Mouse (Mus musculus) layer of hippocampus, postnatal 10 days (tissue): ENCODE data around the gene Gm29735. TPM values are rescaled to one million over a fixed set of nuclear protein-coding genes. Genes with fewer than 3 reads are reported as not detected.
A peak's percentile ranks its signal among the peaks of the same experiment; 100 is the strongest.
"Not testable (repeated sequence)": the region's sequence is repeated elsewhere in the genome, so short reads cannot be mapped to it uniquely, and the experiment has no call there.

Experiments
- DNase-seq, 2 experiments: peaks; one replicate each; pipeline ENCODE4 v3.0.0; 2021; ENCODE audit warnings: low spot score in 2 of 2
- long read RNA-seq: library from polyadenylated mRNA; stranded (forward); transcript quantifications from one replicate; pipeline ENCODE4 v2.0.0, GENCODE M21; 2023
- total RNA-seq, 2 experiments: library from RNA; stranded (reverse); gene quantifications; 2 replicates each; pipeline ENCODE4 v1.2.3; 2021

The Gm29735 gene
- total RNA-seq = not detected
- long read RNA-seq = 0 reads

- not testable (repeated sequence) for DNase-seq
Observed at GRCm38 (mm10) chr7:142157013-142157412, at the start of gene Gm29735. Gene Gm29735, minus strand, starts transcription at chr7:142157113.

- no peak for DNase-seq
Observed at GRCm38 (mm10) chr7:142205488-142205887, 48.6 kb upstream of the Gm29735 start.

- no peak for DNase-seq
Observed at GRCm38 (mm10) chr7:142201064-142201463, 44.2 kb upstream of the Gm29735 start, which contains the start of gene Krtap5-3. Gene Krtap5-3, plus strand, starts transcription at chr7:142201364.

DNA sequence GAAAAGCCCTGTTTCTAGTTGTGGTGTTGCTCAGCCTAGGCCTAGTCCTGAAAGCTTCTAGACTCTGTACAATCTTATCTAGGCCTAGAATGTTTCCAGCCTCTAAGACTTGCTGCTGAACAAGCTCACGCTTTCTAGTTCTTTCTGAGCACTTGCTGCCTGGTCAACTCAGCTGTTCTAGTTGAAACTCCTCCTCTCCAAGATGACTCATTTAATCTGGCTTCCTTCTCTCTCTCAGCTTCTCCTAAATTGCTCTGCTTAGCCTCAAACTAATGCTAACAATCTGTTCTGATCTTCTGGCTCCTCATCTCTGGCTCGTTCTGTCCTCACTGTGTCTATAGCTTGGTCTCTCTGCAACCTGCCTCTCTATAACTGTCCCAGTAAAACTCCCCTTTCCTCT is 41.8 kb upstream of the Gm29735 start:
- DNase-seq = no peak

DNA sequence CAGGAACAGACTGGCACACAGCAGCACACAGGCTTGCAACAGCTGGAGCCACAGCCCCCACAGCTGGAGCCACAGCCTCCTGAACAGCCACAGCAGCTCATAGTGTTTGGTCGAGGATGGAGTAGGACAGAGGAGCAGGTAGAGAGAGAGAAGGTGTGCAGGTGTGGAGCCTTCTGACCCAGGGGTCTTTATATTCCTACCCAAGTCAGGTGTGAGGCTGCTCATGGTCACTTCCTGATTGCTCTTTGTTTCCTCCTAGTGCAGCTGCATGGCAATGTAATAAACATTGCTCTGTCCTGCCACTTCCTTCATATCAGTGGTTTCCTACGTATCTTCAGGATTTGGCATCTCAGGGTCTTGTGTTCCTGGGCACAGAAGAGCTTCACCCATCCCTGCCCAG is 33.4 kb upstream of the Gm29735 start, which contains the start of gene Gm10153:
TSS of gene Gm10153 (minus strand) at position 101 of the 400 bp plus-strand sequence.
- DNase-seq = no peak

GRCm38 (mm10) chr7:142188156-142188555 is 31.2 kb upstream of the Gm29735 start:
- DNase-seq = no peak

- DNase-seq = no peak
Observed at GRCm38 (mm10) chr7:142181021-142181420, 24.1 kb upstream of the Gm29735 start.

DNA sequence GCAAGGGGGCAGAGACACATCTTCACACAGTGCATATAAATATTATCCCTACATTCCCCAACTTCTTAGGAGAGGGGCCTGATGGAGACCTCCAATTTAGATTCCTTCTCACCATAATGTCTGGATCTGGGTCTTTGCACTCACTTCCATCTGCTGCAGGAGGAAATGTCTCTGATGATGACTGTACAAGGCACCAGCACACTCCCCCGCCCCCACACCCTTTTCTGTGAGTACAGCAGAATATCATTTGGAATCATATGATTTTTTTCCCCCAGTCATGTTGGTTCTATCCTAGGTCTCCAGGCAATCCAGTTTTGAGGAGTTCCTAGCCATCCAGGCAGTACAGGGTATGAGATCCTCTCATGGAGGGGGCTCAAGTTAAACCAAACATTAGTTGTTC is 21.8 kb upstream of the Gm29735 start:
- no peak for DNase-seq

DNA sequence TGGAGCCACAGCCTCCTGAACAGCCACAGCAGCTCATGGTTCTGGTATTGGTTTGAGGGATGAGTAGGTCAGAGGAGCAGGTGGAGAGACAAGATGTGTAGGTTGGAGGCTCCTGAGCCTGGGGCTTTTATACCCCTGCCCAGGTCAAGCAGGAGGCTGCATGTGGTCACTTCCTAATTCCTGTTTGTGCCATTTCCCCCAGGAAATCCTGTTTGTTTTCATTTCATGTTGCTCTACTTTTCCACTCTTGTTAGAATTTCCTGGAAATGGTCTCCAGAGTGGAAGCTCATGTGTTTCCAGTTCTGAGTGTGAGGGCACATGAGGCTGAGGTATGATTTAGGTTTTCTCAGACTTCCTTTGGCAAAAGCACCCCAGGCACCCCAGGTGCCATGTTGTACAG is 19.0 kb upstream of the Gm29735 start, which contains the start of gene Krtap5-2:
TSS of gene Krtap5-2 (minus strand) at position 101 of the 400 bp plus-strand sequence.
- DNase-seq = not testable (repeated sequence)

DNA sequence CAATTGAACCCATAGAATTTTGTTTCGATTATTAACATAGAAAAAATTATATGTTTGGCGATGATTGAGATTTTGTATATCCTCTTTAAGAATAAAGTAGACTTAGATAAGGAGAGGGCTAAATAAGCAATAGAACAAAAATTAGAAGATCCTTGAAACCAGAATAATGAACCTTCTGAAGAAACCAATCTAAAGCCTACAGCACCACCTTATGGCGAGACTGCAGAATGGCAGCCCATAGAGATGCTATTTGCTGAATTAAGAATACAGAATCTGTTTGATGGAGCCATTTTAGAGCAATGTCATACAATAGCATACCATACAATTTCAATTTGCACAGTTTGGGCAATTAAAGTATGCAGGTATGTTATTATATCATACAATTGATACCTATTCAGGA is 12.9 kb upstream of the Gm29735 start:
- DNase-seq = no peak

GRCm38 (mm10) chr7:142165639-142166038 is 8.7 kb upstream of the Gm29735 start, which contains the start of gene Gm4553:
Gene Gm4553, minus strand, starts transcription at chr7:142165739.
- not testable (repeated sequence) for DNase-seq

DNA sequence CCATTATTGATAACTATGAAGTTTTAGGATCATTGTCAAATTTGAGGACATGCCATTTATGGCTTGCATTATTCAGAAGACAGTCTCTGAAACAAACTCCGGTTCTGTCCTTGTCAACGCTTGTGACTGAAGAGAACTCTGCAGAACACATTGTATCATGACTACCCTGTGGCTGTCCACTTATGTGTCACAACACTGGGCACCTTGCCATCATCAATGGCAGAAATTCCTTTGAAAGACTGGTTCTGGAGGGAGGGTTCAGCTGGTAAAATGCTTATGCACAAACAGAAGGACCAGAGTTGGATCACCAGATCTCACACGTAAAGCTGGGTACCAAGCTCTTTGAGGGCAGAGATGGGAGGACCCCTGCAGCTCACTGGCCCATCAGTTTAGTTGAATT is 2.5 kb upstream of the Gm29735 start:
- no peak for DNase-seq

DNA sequence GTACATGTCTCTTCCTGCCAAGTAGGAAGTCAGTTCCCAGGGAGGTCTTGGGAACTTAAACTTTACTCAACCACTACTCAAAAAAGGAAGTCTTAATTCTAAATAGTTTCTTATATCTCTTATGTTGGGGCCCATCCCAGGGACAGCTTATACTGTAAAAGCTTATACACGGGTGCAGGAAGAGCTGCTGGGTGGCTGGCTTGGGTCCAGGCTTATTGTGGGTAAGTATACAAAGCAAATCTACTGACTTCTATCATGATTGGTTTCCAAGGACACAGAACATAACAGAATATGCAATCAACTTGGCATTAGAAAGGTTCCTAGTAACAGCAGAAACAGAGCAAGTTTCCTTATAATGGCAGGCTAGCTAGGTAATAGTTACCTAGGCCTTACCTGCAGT is 1.6 kb downstream of the Gm29735 start:
- no peak for DNase-seq

GRCm38 (mm10) chr7:142152191-142152590 is 4.7 kb downstream of the Gm29735 start:
- DNase-seq = no peak

GRCm38 (mm10) chr7:142148633-142149032 is 8.3 kb downstream of the Gm29735 start:
- DNase-seq = no peak

GRCm38 (mm10) chr7:142146033-142146432 is 10.9 kb downstream of the Gm29735 start:
- DNase-seq = peak; percentile 27 to 49

GRCm38 (mm10) chr7:142145413-142145940 is 11.4 kb downstream of the Gm29735 start:
- no peak for DNase-seq

- DNase-seq = no peak
Observed at GRCm38 (mm10) chr7:142144507-142144906, 12.4 kb downstream of the Gm29735 start, which contains the start of gene Gm45337. Gene Gm45337, minus strand, starts transcription at chr7:142144607.

GRCm38 (mm10) chr7:142143506-142144010 is 13.4 kb downstream of the Gm29735 start:
- DNase-seq = not testable (repeated sequence)

GRCm38 (mm10) chr7:142140696-142141095 is 16.2 kb downstream of the Gm29735 start:
- DNase-seq = no peak

GRCm38 (mm10) chr7:142135934-142136333 is 21.0 kb downstream of the Gm29735 start, which contains the start of gene Gm39115:
Gene Gm39115, minus strand, starts transcription at chr7:142136034.
- not testable (repeated sequence) for DNase-seq

GRCm38 (mm10) chr7:142134206-142134995 is 22.5 kb downstream of the Gm29735 start:
- DNase-seq = peak; percentile 8 to 29
